Mouse (Mus musculus) ES-E14 (cell line): Measurements from ENCODE around the gene Hoxa3. TPM values are rescaled to one million over a fixed set of nuclear protein-coding genes. Genes with fewer than 3 reads are reported as not detected.

ENCODE experiments used
- DNase-seq: peaks from one replicate; pipeline ENCODE4 v3.0.0-alpha.2; 2013; ENCODE audit warnings: low read depth, low spot score
- H3K27ac ChIP-seq: 2 replicates; pipeline ENCODE4 v1.5.1; 2012; ENCODE audit warnings: low read depth, mild to moderate bottlenecking, low read length, moderate library complexity, mixed read lengths; ENCODE audit not compliant: poor library complexity, insufficient read depth, severe bottlenecking
- H3K36me3 ChIP-seq: 2 replicates; pipeline ENCODE4 v1.6.1; 2012; ENCODE audit warnings: mild to moderate bottlenecking, low read length, moderate library complexity, mixed read lengths; ENCODE audit not compliant: control insufficient read depth, poor library complexity, insufficient read depth, severe bottlenecking
- H3K4me1 ChIP-seq, 2 experiments: fragments of 150-350 bp in 1 of 2; sonication (generic) in 1 of 2; 2 replicates each; pipeline ENCODE4 v1.6.1; 2012; ENCODE audit warnings: low read length in 2 of 2, mild to moderate bottlenecking in 1 of 2, mixed read lengths in 1 of 2; ENCODE audit not compliant: control insufficient read depth in 2 of 2, insufficient read depth in 2 of 2, poor library complexity in 1 of 2
- H3K4me3 ChIP-seq, 2 experiments: fragments of 150-350 bp in 1 of 2; sonication (generic) in 1 of 2; 2 replicates each; pipeline ENCODE4 v1.5.1; 2012; ENCODE audit warnings: low read length in 2 of 2, low read depth in 1 of 2, mild to moderate bottlenecking in 1 of 2, mixed read lengths in 1 of 2; ENCODE audit not compliant: insufficient read depth in 1 of 2, poor library complexity in 1 of 2, severe bottlenecking in 1 of 2
- H3K9ac ChIP-seq: 2 replicates; pipeline ENCODE4 v1.6.1; 2012; ENCODE audit warnings: low read depth, mild to moderate bottlenecking, low read length, mixed read lengths; ENCODE audit not compliant: poor library complexity, insufficient read depth, severe bottlenecking
- H3K9me3 ChIP-seq: fragments of 150-350 bp; sonication (generic); 2 replicates; pipeline ENCODE4 v1.6.1; 2012; ENCODE audit warnings: low read depth, mild to moderate bottlenecking, low read length; ENCODE audit not compliant: control insufficient read depth, insufficient read depth
- CHD2 ChIP-seq: IDR thresholded peaks from 2 replicates; pipeline ENCODE4 v1.6.1; 2014; ENCODE audit warnings: mild to moderate bottlenecking, low read depth, low read length, inconsistent platforms
- HCFC1 ChIP-seq: IDR thresholded peaks from 2 replicates; pipeline ENCODE4 v1.6.1; 2012; ENCODE audit warnings: low read length, inconsistent platforms, borderline replicate concordance; ENCODE audit not compliant: insufficient read depth
- MAFK ChIP-seq: IDR thresholded peaks from 2 replicates; pipeline ENCODE4 v1.6.1; 2014; ENCODE audit warnings: mild to moderate bottlenecking, low read depth, low read length, inconsistent platforms; ENCODE audit not compliant: insufficient read depth
- ZC3H11A ChIP-seq: IDR thresholded peaks from 2 replicates; pipeline ENCODE4 v1.6.1; 2012; ENCODE audit warnings: low read depth, mild to moderate bottlenecking, inconsistent platforms, low read length, borderline replicate concordance
- ZNF384 ChIP-seq: IDR thresholded peaks from 2 replicates; pipeline ENCODE4 v1.6.1; 2012; ENCODE audit warnings: low read depth, low read length, inconsistent platforms
- in situ Hi-C, 2 experiments: fragments of 600-800 bp; cut with MboI; formaldehyde crosslinking; loops; one replicate each; pipeline ENCODE4 v1.15.1; 2025; ENCODE audit warnings: low sequenced_read_pairs in 2 of 2, inconsistent platforms in 1 of 2; ENCODE audit not compliant: unreplicated experiment in 2 of 2
- total RNA-seq: library from RNA; depleted of rRNA; stranded (reverse); fragments of 300-350 nt; gene quantifications from 2 replicates; pipeline ENCODE4 v1.2.3, GENCODE M21; 2012

The Hoxa3 gene
- total RNA-seq, 1 experiment = 0.27 TPM

- Histone ChIP-seq H3K27ac (no peak overlapping the region), H3K9me3 (no peaks in the 10 kb centered on the region), H3K4me1 (peaks cover 0 to 2% of the 10 kb centered on the region in 2 experiments; a peak in 1 of 4 replicates), H3K36me3 (no peaks in the 10 kb centered on the region), H3K9ac (no peak overlapping the region), H3K4me3 (no peak overlapping the region)
- in situ Hi-C loops = no loop called here
- no peak for DNase-seq
- TF ChIP-seq CHD2 = no peak
- no peak for TF ChIP-seq ZC3H11A
- TF ChIP-seq ZNF384 = no peak
- TF ChIP-seq MAFK = no peak
- TF ChIP-seq HCFC1 = no peak
Measured at GRCm38 (mm10) chr6:52194690-52195089, 18.4 kb downstream of the Hoxa3 start.

DNA sequence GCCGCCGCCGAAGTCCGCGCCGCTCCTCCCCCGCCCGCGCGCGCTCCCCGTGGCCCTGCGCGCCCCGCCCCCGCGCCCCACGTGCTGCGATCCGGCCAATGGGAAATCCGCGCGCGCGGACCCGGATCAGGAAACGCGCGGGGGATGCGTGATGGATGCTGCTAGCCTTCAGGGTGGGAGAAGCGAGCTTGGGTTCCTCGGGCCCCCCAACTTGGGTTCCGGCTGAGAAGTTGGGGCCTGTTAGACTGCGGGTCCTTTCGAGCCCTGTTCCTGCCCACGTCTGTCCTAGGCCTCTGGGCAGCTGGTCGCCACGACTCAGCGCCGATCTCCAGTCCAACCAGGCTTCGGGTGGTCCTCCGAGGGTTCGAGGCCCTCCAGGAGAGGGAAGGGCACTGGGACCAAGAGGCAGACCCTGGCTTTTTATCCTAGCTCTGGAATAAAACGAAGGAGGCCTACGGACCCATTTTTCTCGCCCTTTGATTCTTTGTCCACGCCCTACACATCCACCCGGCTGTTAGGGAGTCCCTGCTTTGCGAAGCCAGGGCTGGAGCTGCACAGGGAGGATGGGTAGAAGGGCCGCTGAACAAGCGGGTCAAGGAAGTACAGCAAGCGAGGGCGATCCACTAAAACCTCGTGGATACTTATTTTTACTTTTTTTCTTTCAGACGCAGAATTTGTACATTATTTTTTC is 21.1 kb downstream of the Hoxa3 start:
- Histone ChIP-seq H3K9me3 (no peaks in the 10 kb centered on the region), H3K4me3 (peak overlapping the region; percentile 67 to 74), H3K27ac (no peak overlapping the region), H3K4me1 (peaks cover 0 to 2% of the 10 kb centered on the region in 2 experiments; a peak in 1 of 4 replicates), H3K9ac (peak overlapping the region; percentile 67), H3K36me3 (no peaks in the 10 kb centered on the region)
- TF ChIP-seq MAFK = no peak
- no peak for TF ChIP-seq HCFC1
- no peak for TF ChIP-seq ZNF384
- TF ChIP-seq ZC3H11A = no peak
- TF ChIP-seq CHD2 = no peak
- in situ Hi-C loops = no loop called here
- no peak for DNase-seq

DNA sequence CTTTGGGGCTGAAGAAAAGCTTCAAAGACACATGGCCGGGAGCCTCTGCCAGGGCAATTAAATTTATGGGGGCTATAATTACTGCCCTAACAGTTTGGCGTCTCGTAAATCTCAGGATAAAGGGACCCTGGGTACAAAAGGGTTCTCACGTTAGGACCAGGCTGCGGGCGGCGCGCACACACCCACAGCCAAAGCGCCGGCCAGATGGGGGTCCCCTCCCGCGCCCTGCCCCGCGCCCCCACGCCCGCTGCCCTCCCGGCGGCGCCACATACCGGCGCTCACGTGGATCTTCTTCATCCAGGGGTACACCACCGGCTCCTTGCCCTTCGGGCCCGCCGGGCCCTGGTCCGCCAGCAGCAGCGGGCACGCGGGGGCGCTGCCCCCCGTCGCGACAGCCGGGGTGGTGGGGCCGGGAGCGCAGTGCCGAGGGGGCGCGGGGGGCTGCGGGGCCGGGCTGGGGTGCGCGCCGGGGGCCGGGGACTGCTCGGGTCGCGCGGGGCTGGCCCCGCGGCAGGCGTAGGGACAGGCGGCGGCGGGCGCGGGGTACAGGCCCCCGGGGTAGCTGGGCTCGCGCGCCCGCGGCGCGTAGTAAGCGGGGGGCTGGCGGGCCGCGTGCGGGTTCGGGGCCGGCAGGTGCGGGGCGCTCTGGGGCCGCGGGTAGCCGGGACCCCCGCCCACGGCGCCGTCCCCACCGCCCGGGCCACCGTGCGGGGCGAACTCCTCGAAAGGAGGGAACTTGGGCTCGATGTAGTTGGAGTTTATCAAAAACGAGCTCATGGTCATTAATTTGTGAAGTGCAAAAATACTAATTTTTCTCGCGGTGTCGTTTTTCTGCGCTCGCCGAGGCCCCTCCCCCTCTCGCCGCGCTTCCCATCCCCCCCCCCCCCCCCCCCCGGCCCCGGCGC is 22.0 kb downstream of the Hoxa3 start, which contains the start of gene Hoxa4:
TSS of gene Hoxa4 (minus strand) at position 848 of the 905 bp plus-strand sequence.
- Histone ChIP-seq H3K9me3 (no peaks in the 10 kb centered on the region), H3K4me3 (peak within 1 kb of the TSS; percentile 67 to 74), H3K4me1 (peaks cover 0 to 2% of the 10 kb centered on the region in 2 experiments; a peak in 1 of 4 replicates), H3K36me3 (no peaks in the 10 kb centered on the region), H3K9ac (peak within 1 kb of the TSS; percentile 67), H3K27ac (no peak within 1 kb of the TSS)
- DNase-seq = no peak
- no peak for TF ChIP-seq ZC3H11A
- TF ChIP-seq MAFK = no peak
- TF ChIP-seq ZNF384 = no peak
- TF ChIP-seq CHD2 = no peak
- no peak for TF ChIP-seq HCFC1
- in situ Hi-C loops = no loop called here

GRCm38 (mm10) chr6:52190410-52190809 is 22.7 kb downstream of the Hoxa3 start:
- H3K36me3 ChIP-seq = no peaks in the 10 kb centered on the region
- H3K9ac ChIP-seq = no peak overlapping the region
- no peak for DNase-seq
- H3K27ac ChIP-seq = no peak overlapping the region
- H3K9me3 ChIP-seq = no peaks in the 10 kb centered on the region
- in situ Hi-C loops = no loop called here
- TF ChIP-seq ZNF384 (no peak), MAFK (no peak), HCFC1 (no peak), ZC3H11A (no peak), CHD2 (no peak)
- no peak overlapping the region for H3K4me3 ChIP-seq
- H3K4me1 ChIP-seq = peaks cover 0 to 2% of the 10 kb centered on the region in 2 experiments; a peak in 1 of 4 replicates
